Comparison of ENCODE assay signal across 15 mouse cellular contexts in genomic region chr1:92299041-92299440, GRCm38 (mm10).
DNase-seq lines count a peak whose midpoint lies in the region.
"Had no signal": no experiment of that assay in that cellular context is flagged by ENCODE, and none has a peak within 500 bp of the region (broad histone marks: within the 10 kb centered on the region; RNA-seq: fewer than 3 reads in every experiment).

No protein-coding gene starts in this region.

- peak; percentile 24 for DNase-seq in layer of hippocampus, adult 9-11 months
- DNase-seq in layer of hippocampus, postnatal 10 days (ENCODE audit: low spot score in 2 of 2), result no peak
- peak; percentile 37 to 48 for DNase-seq in frontal cortex, postnatal 10 days (ENCODE audit: low spot score in 2 of 2)
- DNase-seq in left cerebral cortex, postnatal 36 days (ENCODE audit: low spot score in 2 of 2), result peak; percentile 55 to 68
- DNase-seq in thymus, postnatal 14 days, result peak; percentile 52
- DNase-seq in cerebellum, adult 9-10 months, result no peak
- DNase-seq in adrenal gland, adult 2 months, result no peak
- no peak for DNase-seq in heart, postnatal 10 days
- DNase-seq: B cell, adult 2 months; cerebellum, adult 11 months; gastrocnemius, postnatal 10 days; heart, postnatal 36 days; kidney, adult 11 months; kidney, postnatal 10 days; lung, embryonic 14.5 days had no signal

- intact Hi-C loops in left cerebral cortex, postnatal 36 days (cut with DNase I), result no loop called here
- intact Hi-C loops in heart, postnatal 10 days (cut with DNase I), result no loop called here

Comparison
In these comparisons a context has a peak if more than half of its experiments do, and no peak if none do; other contexts are left out.
1. DNase-seq: peak in layer of hippocampus, adult 9-11 months (single experiment), frontal cortex, postnatal 10 days (2 of 2), left cerebral cortex, postnatal 36 days (2 of 2) and thymus, postnatal 14 days (single experiment); none in layer of hippocampus, postnatal 10 days (0 of 2), cerebellum, adult 9-10 months (single experiment), adrenal gland, adult 2 months (single experiment) and heart, postnatal 10 days (0 of 2).